Mouse (Mus musculus): Measurements from ENCODE around the gene Stx12. TPM values are rescaled to one million over a fixed set of nuclear protein-coding genes. Genes with fewer than 3 reads are reported as not detected.

Gene Stx12
- polyA plus RNA-seq, 1 experiment from 2014 or later = 64.0 TPM

DNA sequence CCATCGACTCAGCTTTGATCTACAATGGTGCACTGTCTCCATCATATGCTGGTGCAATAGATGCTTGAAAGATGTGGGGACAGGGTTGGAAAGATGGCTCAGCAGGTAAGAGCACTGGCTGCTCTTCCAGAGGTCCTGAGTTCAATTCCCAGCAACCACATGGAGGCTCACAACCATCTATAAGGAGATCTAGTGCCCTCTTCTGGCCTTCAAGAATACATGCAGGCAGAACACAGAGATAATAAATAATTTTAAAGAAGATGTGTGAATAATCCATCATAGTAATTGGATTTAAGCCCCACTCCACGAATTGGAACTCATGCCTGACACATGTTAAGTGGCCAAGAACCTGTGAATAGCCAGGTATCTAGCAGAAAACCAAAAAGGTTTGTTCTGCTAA is 65.9 kb downstream of the Stx12 start:
- H3K9me3 ChIP-seq (ENCODE audit: control insufficient read depth, low read length) = peaks cover 20% of the 10 kb centered on the region
- H3K27me3 ChIP-seq (ENCODE audit: control insufficient read depth, insufficient read depth, low read length) = no peaks in the 10 kb centered on the region
- H3K27ac ChIP-seq (replicated peaks in 1 of 2; ENCODE audit: control insufficient read depth in 1 of 2, insufficient read depth in 1 of 2, low read depth in 2 of 2, low read length in 2 of 2) = no peak overlapping the region
- 50% methylated on average over 2 of the region's 2 CpGs for WGBS
- no peak for ATAC-seq (ENCODE audit: insufficient number of reproducible peaks, insufficient read depth, low FRiP score, low read depth)
- H3K4me2 ChIP-seq (ENCODE audit: low read length) = no peak overlapping the region
- H3K4me3 ChIP-seq (ENCODE audit: control insufficient read depth in 1 of 2, insufficient read depth in 1 of 2, low read depth in 1 of 2, low read length in 2 of 2) = no peak overlapping the region
- H3K4me1 ChIP-seq (ENCODE audit: control insufficient read depth in 2 of 2, insufficient read depth in 2 of 2, low read length in 2 of 2) = no peaks in the 10 kb centered on the region
- no peak overlapping the region for H3K9ac ChIP-seq (ENCODE audit: low read length)
- H3K36me3 ChIP-seq (ENCODE audit: control insufficient read depth, insufficient read depth, low read length) = no peaks in the 10 kb centered on the region

DNA sequence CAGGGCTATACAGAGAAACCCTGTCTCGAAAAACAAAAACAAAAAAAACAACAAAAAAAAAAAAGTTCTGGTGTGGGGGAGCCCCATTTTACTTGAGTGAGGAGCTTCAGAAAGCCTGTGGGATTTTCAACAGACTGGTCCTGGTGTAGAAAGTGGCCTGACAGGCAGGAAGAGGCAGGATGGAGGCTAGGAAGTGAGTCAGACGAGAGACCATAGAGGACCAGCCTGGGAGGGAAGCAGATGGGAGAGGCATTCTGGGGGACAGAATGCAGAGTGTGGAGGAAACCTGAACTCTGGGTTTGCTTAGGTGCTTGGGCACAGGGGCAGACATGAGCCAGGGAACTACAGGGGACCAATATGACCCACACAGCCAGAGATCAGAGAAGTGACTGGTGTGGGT is 67.5 kb downstream of the Stx12 start:
- H3K27ac ChIP-seq (replicated peaks in 1 of 2; ENCODE audit: control insufficient read depth in 1 of 2, insufficient read depth in 1 of 2, low read depth in 2 of 2, low read length in 2 of 2) = no peak overlapping the region
- H3K4me1 ChIP-seq (ENCODE audit: control insufficient read depth in 2 of 2, insufficient read depth in 2 of 2, low read length in 2 of 2) = no peaks in the 10 kb centered on the region
- WGBS = 45% methylated on average over 2 of the region's 2 CpGs
- no peak overlapping the region for H3K4me3 ChIP-seq (ENCODE audit: control insufficient read depth in 1 of 2, insufficient read depth in 1 of 2, low read depth in 1 of 2, low read length in 2 of 2)
- H3K36me3 ChIP-seq (ENCODE audit: control insufficient read depth, insufficient read depth, low read length) = no peaks in the 10 kb centered on the region
- no peak overlapping the region for H3K4me2 ChIP-seq (ENCODE audit: low read length)
- no peak overlapping the region for H3K9ac ChIP-seq (ENCODE audit: low read length)
- ATAC-seq (ENCODE audit: insufficient number of reproducible peaks, insufficient read depth, low FRiP score, low read depth) = no peak
- no peaks in the 10 kb centered on the region for H3K27me3 ChIP-seq (ENCODE audit: control insufficient read depth, insufficient read depth, low read length)
- H3K9me3 ChIP-seq (ENCODE audit: control insufficient read depth, low read length) = peaks cover 20% of the 10 kb centered on the region

DNA sequence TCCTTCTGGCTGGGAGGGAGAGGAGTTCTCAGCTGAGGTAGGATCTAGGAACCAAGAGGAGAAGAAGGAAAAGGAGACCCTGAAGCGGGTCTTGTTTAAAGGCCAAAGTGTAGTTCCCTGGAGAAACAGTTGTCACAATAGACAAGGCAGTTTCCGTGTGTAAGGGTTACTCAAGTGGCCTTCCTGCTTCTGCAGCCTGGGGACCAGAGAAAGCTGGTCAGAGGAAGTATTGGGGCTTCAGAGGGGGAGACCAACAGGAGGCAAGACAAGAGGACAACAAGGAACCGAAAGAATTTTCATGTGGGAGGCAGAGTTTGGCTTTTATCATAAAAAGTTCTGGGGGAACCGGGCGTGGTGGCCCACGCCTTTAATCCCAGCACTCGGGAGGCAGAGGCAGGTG is 67.9 kb downstream of the Stx12 start:
- Histone ChIP-seq H3K4me3 (ENCODE audit: control insufficient read depth in 1 of 2, insufficient read depth in 1 of 2, low read depth in 1 of 2, low read length in 2 of 2) (no peak overlapping the region), H3K27me3 (ENCODE audit: control insufficient read depth, insufficient read depth, low read length) (no peaks in the 10 kb centered on the region), H3K9me3 (ENCODE audit: control insufficient read depth, low read length) (peaks cover 20% of the 10 kb centered on the region), H3K4me1 (ENCODE audit: control insufficient read depth in 2 of 2, insufficient read depth in 2 of 2, low read length in 2 of 2) (no peaks in the 10 kb centered on the region), H3K4me2 (ENCODE audit: low read length) (no peak overlapping the region), H3K27ac (replicated peaks in 1 of 2; ENCODE audit: control insufficient read depth in 1 of 2, insufficient read depth in 1 of 2, low read depth in 2 of 2, low read length in 2 of 2) (no peak overlapping the region), H3K36me3 (ENCODE audit: control insufficient read depth, insufficient read depth, low read length) (no peaks in the 10 kb centered on the region), H3K9ac (ENCODE audit: low read length) (no peak overlapping the region)
- ATAC-seq (ENCODE audit: insufficient number of reproducible peaks, insufficient read depth, low FRiP score, low read depth) = no peak
- 74% methylated on average over 7 of the region's 7 CpGs for WGBS

DNA sequence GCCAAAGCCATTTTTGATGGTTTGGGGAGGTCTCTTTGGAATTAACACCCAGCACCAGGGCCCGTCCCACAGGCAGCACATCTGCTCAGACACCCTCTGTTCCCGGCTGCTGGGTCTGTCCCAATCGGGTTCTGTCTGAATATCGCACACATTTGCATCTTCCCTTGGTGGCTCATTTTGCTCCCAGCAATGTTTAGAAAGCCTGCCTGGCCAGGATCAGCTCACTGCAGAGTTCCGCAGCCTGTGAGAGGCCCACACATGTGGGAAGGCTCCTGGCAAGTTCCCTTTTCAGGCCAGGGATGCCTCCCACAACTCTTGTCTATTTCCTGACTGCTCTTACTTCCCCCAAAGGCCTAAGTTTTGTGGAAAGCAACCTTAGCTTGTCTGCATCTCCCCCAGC is 74.7 kb downstream of the Stx12 start:
- no peak overlapping the region for H3K4me3 ChIP-seq (ENCODE audit: control insufficient read depth in 1 of 2, insufficient read depth in 1 of 2, low read depth in 1 of 2, low read length in 2 of 2)
- H3K27me3 ChIP-seq (ENCODE audit: control insufficient read depth, insufficient read depth, low read length) = no peaks in the 10 kb centered on the region
- H3K36me3 ChIP-seq (ENCODE audit: control insufficient read depth, insufficient read depth, low read length) = no peaks in the 10 kb centered on the region
- H3K9me3 ChIP-seq (ENCODE audit: control insufficient read depth, low read length) = peaks cover 4% of the 10 kb centered on the region; the same call in 1 of the 2 replicates
- WGBS = 82% methylated on average over 5 of the region's 5 CpGs
- ATAC-seq (ENCODE audit: insufficient number of reproducible peaks, insufficient read depth, low FRiP score, low read depth) = no peak
- H3K9ac ChIP-seq (ENCODE audit: low read length) = no peak overlapping the region
- H3K4me1 ChIP-seq (ENCODE audit: control insufficient read depth in 2 of 2, insufficient read depth in 2 of 2, low read length in 2 of 2) = peaks cover 8 to 15% of the 10 kb centered on the region in 2 experiments
- H3K27ac ChIP-seq (replicated peaks in 1 of 2; ENCODE audit: control insufficient read depth in 1 of 2, insufficient read depth in 1 of 2, low read depth in 2 of 2, low read length in 2 of 2) = no peak overlapping the region
- H3K4me2 ChIP-seq (ENCODE audit: low read length) = no peak overlapping the region

DNA sequence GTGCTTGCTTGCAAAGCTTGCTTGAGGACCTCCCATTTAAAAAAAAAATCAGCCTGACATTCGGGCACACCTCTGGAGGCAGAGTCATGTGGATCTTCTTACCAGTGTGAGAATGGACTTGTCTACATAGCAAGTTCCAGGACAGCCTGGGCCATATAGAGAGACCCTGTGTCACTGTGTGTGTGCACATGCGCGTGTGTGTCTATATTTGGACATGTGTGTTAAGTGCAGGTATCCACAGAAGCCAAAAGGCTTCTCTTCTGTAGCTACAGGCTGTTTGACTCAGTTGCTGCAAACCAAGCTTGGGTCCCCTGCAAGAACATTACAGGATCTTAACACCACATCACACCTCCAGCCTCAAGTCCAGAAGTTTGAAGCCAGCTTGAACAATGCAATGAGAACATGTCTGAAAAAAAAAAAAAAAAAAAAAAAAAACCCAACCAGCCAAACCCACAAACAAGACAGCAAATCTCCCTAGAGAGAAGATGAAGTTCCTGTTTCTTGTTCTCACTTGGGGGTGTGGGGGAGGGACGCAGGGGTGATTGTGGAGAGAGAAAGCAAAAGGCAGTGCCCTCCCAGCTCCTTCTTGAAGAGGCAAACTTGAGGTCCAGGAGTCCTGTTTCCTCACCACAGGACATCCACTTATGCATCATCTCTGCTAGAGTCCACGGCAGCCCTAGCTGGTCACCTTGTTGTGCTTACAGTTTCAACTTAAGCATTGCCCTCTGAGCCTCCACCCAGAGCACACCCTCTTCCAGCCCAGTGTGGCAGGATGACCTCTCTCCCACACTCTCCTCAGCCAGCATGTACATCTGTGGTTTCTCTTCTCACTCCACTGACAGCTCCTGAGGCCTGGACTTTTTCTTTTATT is 76.3 kb downstream of the Stx12 start:
- peaks cover 8 to 15% of the 10 kb centered on the region in 2 experiments for H3K4me1 ChIP-seq (ENCODE audit: control insufficient read depth in 2 of 2, insufficient read depth in 2 of 2, low read length in 2 of 2)
- 43% methylated on average over 5 of the region's 5 CpGs for WGBS
- H3K9me3 ChIP-seq (ENCODE audit: control insufficient read depth, low read length) = peaks cover 4% of the 10 kb centered on the region; the same call in 1 of the 2 replicates
- no peaks in the 10 kb centered on the region for H3K27me3 ChIP-seq (ENCODE audit: control insufficient read depth, insufficient read depth, low read length)
- peak overlapping the region; percentile 57; a peak in 3 of 4 replicates for H3K27ac ChIP-seq (replicated peaks in 1 of 2; ENCODE audit: control insufficient read depth in 1 of 2, insufficient read depth in 1 of 2, low read depth in 2 of 2, low read length in 2 of 2)
- no peak overlapping the region for H3K4me3 ChIP-seq (ENCODE audit: control insufficient read depth in 1 of 2, insufficient read depth in 1 of 2, low read depth in 1 of 2, low read length in 2 of 2)
- no peak overlapping the region for H3K9ac ChIP-seq (ENCODE audit: low read length)
- no peak overlapping the region for H3K4me2 ChIP-seq (ENCODE audit: low read length)
- H3K36me3 ChIP-seq (ENCODE audit: control insufficient read depth, insufficient read depth, low read length) = no peaks in the 10 kb centered on the region
- ATAC-seq (ENCODE audit: insufficient number of reproducible peaks, insufficient read depth, low FRiP score, low read depth) = peak; percentile 66

DNA sequence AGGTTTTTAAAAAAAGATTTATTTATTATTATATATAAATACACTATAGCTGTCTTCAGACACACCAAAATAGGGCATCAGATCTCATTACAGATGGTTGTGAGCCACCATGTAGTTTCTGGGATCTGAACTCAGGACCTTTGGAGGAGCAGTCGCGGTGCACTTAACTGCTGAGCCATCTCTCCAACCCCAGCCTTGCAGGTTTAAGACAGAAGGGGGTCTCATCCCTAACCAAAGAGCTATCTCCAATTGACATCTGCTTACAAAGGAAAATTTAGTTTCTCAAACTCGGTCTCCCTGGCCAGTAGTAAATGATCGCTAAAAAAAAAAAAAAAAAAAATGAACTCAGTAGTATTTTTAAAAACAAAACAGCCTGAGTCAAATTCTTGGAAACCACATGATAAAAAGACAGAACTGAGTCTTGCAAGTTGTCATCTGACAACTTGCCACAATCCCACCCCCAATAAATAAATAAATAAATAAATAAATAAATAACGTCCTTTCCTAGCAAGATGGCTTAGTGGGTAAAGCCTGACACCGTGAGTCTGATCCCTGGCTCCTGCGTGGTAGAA is 77.6 kb downstream of the Stx12 start:
- WGBS = 88% methylated on average over 7 of the region's 7 CpGs
- Histone ChIP-seq H3K4me3 (ENCODE audit: control insufficient read depth in 1 of 2, insufficient read depth in 1 of 2, low read depth in 1 of 2, low read length in 2 of 2) (no peak overlapping the region), H3K27me3 (ENCODE audit: control insufficient read depth, insufficient read depth, low read length) (no peaks in the 10 kb centered on the region), H3K4me2 (ENCODE audit: low read length) (no peak overlapping the region), H3K4me1 (ENCODE audit: control insufficient read depth in 2 of 2, insufficient read depth in 2 of 2, low read length in 2 of 2) (peaks cover 8 to 15% of the 10 kb centered on the region in 2 experiments), H3K9me3 (ENCODE audit: control insufficient read depth, low read length) (peaks cover 4% of the 10 kb centered on the region; the same call in 1 of the 2 replicates), H3K27ac (replicated peaks in 1 of 2; ENCODE audit: control insufficient read depth in 1 of 2, insufficient read depth in 1 of 2, low read depth in 2 of 2, low read length in 2 of 2) (no peak overlapping the region), H3K9ac (ENCODE audit: low read length) (no peak overlapping the region), H3K36me3 (ENCODE audit: control insufficient read depth, insufficient read depth, low read length) (no peaks in the 10 kb centered on the region)
- no peak for ATAC-seq (ENCODE audit: insufficient number of reproducible peaks, insufficient read depth, low FRiP score, low read depth)

DNA sequence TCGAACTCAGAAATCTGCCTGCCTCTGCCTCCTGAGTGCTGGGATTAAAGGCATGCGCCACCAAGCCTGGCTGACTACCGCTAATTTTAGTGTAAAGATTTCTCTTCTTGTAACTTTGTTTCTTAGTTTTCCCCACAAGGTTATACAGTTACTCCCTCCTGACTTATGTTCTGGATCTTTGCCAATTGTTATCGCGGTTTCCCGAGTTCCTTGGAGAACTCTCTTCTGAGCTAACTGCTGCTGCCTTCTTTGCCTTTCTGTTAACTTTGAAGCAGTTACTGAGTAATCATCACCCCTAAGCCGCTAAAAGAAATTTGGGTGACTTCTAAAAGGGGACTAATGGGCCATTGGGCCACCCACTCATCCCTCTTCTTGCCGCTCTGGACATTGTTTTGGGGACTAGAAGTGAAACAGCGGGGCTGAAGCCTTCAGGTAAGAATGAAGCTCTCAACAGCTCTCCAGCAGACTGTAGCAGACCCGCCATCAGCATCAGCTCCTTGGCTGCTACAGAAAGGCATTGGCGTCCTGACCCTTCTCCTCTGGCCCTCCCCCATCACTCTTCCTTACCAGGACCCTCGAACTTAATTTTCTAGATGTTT is 78.6 kb downstream of the Stx12 start:
- ATAC-seq (ENCODE audit: insufficient number of reproducible peaks, insufficient read depth, low FRiP score, low read depth) = no peak
- 55% methylated on average over 12 of the region's 12 CpGs for WGBS
- Histone ChIP-seq H3K4me1 (ENCODE audit: control insufficient read depth in 2 of 2, insufficient read depth in 2 of 2, low read length in 2 of 2) (peaks cover 8 to 15% of the 10 kb centered on the region in 2 experiments), H3K4me2 (ENCODE audit: low read length) (no peak overlapping the region), H3K4me3 (ENCODE audit: control insufficient read depth in 1 of 2, insufficient read depth in 1 of 2, low read depth in 1 of 2, low read length in 2 of 2) (no peak overlapping the region), H3K9ac (ENCODE audit: low read length) (no peak overlapping the region), H3K36me3 (ENCODE audit: control insufficient read depth, insufficient read depth, low read length) (no peaks in the 10 kb centered on the region), H3K9me3 (ENCODE audit: control insufficient read depth, low read length) (no peaks in the 10 kb centered on the region; the same call in 1 of the 2 replicates), H3K27me3 (ENCODE audit: control insufficient read depth, insufficient read depth, low read length) (no peaks in the 10 kb centered on the region), H3K27ac (replicated peaks in 1 of 2; ENCODE audit: control insufficient read depth in 1 of 2, insufficient read depth in 1 of 2, low read depth in 2 of 2, low read length in 2 of 2) (0 out of 4 replicates have a peak overlapping the region, but pooled peaks of 1 of the 2 experiments have one; percentile 6)
